Mouse (Mus musculus) heart, embryonic 12.5 days (tissue): ENCODE measurements around the gene Snx14. TPM values are rescaled to one million over a fixed set of nuclear protein-coding genes. Genes with fewer than 3 reads are reported as not detected.

Source experiments
- ATAC-seq: fragments of 200-750 bp; cut with Nextera tagmentation; 2 replicates; pipeline ENCODE4 v1.8.0; 2017; ENCODE audit warnings: moderate TSS enrichment, moderate library complexity; ENCODE audit not compliant: insufficient number of reproducible peaks, low FRiP score
- H3K27ac ChIP-seq: fragments of 300-500 bp; sonication (generic); 2 replicates; pipeline ENCODE4 v1.5.1; 2016; ENCODE audit warnings: mild to moderate bottlenecking, moderate library complexity; ENCODE audit not compliant: poor library complexity, severe bottlenecking
- H3K27me3 ChIP-seq: fragments of 300-500 bp; sonication (generic); replicated peaks from 2 replicates; pipeline ENCODE4 v1.6.1; 2016; ENCODE audit warnings: mild to moderate bottlenecking, moderate library complexity
- H3K36me3 ChIP-seq: fragments of 300-500 bp; sonication (generic); 2 replicates; pipeline ENCODE4 v1.6.1; 2016; ENCODE audit warnings: mild to moderate bottlenecking, moderate library complexity
- H3K4me1 ChIP-seq: fragments of 300-500 bp; sonication (generic); replicated peaks from 2 replicates; pipeline ENCODE4 v1.6.1; 2016; ENCODE audit warnings: mild to moderate bottlenecking
- H3K4me2 ChIP-seq: fragments of 300-500 bp; sonication (generic); 2 replicates; pipeline ENCODE4 v1.6.1; 2016; ENCODE audit warnings: mild to moderate bottlenecking, moderate library complexity
- H3K4me3 ChIP-seq: fragments of 300-500 bp; sonication (generic); 2 replicates; pipeline ENCODE4 v1.5.1; 2016; ENCODE audit warnings: mild to moderate bottlenecking
- H3K9ac ChIP-seq: fragments of 300-500 bp; sonication (generic); 2 replicates; pipeline ENCODE4 v1.6.1; 2016; ENCODE audit warnings: mild to moderate bottlenecking, moderate library complexity
- H3K9me3 ChIP-seq: fragments of 300-500 bp; sonication (generic); replicated peaks from 2 replicates; pipeline ENCODE4 v1.6.1; 2016; ENCODE audit warnings: mild to moderate bottlenecking, moderate library complexity
- WGBS: fragments of 180-500 bp; shearing (Covaris S2); methylation state at CpG from one replicate; pipeline ENCODE4 v1.1.7; 2016; 5-methylcytosine and 5-hydroxymethylcytosine counted together
- polyA plus RNA-seq: library from polyadenylated mRNA; unstranded; fragments of >200 nt; fragmentation: Nextera tagmentation; extraction: Ambion mirVana; gene quantifications from 2 replicates; pipeline ENCODE4 v1.2.1, GENCODE M21; 2016

Snx14 gene
- polyA plus RNA-seq, 1 experiment from 2014 or later = 33.5 TPM

DNA sequence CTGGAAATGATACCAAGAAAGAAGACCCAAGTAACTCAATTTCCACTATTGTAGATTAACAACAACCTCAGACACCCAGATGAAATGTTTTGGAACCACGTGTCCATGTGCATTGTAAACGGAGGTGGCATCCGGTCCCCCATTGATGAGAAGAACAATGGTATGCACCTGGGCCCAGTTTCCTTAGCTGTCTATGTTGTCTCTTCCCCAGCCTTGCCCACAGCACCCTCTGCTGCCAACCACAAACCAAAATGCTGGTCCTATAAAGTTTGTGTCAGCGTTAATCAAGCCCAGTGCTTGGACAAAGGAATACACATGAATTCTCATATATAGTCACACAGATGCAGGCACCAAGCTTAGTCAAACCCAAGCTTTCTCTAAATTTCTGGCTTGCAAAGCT is 72.5 kb downstream of the Snx14 start:
- 83% methylated on average over 4 of the region's 4 CpGs for WGBS
- H3K36me3 ChIP-seq = peaks cover 15% of the 10 kb centered on the region

GRCm38 (mm10) chr9:88363102-88363501 is 75.7 kb downstream of the Snx14 start:
- 91% methylated on average over 3 of the region's 3 CpGs for WGBS
- H3K4me3 ChIP-seq = no peak overlapping the region
- H3K4me2 ChIP-seq = no peak overlapping the region
- ATAC-seq = no peak
- peaks cover 10% of the 10 kb centered on the region for H3K36me3 ChIP-seq
- no peak overlapping the region for H3K9ac ChIP-seq
- no peak overlapping the region for H3K27ac ChIP-seq
- peaks cover 25% of the 10 kb centered on the region for H3K4me1 ChIP-seq
- H3K27me3 ChIP-seq = no peaks in the 10 kb centered on the region
- no peaks in the 10 kb centered on the region for H3K9me3 ChIP-seq

More for the DNA sequence above, 72.5 kb downstream of the Snx14 start:
- ATAC-seq = no peak
- H3K27ac ChIP-seq = no peak overlapping the region
- H3K27me3 ChIP-seq = no peaks in the 10 kb centered on the region
- no peaks in the 10 kb centered on the region for H3K9me3 ChIP-seq
- peaks cover 17% of the 10 kb centered on the region for H3K4me1 ChIP-seq
- no peak overlapping the region for H3K4me2 ChIP-seq
- no peak overlapping the region for H3K4me3 ChIP-seq
- H3K9ac ChIP-seq = no peak overlapping the region

DNA sequence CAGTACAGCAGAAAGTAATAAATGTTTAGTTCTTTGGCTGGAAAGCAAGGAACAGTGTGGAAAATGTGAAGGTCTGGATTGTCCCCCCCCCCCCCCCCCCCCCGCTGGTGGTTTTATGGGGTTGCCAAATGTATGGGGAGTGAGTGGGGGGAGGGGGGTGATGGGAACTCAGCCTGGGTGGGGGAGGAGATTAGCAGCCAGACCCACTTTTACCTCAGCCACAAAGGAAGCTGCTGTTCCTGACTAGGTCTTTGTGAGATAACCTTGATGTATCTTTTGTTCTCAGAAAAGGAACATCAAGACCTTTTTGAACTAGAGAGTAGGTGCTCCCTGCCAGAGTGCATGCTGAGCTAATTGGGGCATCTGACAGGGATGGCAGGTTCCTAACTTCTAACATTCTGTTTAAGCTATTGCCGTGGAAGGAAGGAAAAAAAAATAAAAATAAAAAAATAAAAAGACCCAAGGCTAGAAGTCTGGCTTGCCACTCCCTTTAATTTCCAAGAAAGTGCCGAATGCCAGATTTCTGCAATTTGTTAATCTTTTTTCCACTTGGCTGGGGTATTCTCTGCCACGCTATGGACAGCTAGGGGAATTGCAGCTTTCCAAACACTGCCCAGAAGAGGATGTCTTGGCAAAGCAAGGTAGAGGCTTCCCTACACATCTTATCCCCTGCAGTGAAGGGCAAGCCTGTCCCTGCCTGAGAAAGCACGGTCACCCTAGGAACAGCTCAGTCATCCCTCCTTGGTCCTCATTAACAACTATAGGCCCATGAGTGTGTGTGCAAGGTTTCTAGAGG is 76.5 kb downstream of the Snx14 start:
- Histone ChIP-seq H3K27ac (no peak overlapping the region; the same call in 1 of the 2 replicates), H3K4me2 (no peak overlapping the region)
- ATAC-seq = no peak

DNA sequence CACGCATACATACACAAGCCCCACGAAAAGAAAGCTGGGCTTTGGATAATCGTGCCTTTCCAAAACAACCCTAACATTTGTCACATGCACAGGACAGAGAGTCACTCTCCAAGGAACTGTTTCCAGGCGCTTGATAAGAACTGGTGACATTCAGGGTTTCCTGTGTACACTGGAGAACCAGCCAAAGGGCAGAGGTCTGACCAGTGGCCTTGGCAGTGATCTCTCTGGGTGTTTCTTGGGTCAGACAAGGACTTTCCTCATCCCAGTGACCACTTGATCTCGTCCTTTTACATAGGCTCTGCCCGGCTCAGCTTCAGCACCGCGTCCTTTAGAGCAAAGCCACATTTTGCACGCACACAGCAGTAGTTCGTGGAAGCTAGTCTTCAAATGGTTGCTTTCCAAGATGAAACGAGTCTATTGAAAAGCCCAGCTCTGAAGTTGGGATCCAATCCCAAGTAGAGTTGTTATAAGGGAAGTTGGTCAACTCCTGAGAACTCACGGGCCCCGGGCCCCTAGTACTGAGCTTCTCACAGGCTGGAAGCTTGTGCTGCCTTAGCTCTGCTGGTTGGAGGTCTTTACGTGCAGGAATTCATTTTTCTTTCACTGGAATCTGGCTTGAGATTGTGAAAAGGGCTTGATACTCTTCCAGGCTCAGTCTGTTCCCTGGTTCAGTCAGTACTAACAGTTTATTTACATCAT is 77.4 kb downstream of the Snx14 start:
- Histone ChIP-seq H3K27me3 (no peaks in the 10 kb centered on the region), H3K9me3 (no peaks in the 10 kb centered on the region), H3K4me3 (no peak overlapping the region), H3K4me1 (peaks cover 25% of the 10 kb centered on the region), H3K36me3 (peaks cover 10% of the 10 kb centered on the region), H3K27ac (peak overlapping the region; percentile 19; the same call in 1 of the 2 replicates), H3K4me2 (no peak overlapping the region), H3K9ac (no peak overlapping the region)
- peak; percentile 16 for ATAC-seq
- 58% methylated on average over 14 of the region's 14 CpGs for WGBS

More for the DNA sequence above, 76.5 kb downstream of the Snx14 start:
- no peaks in the 10 kb centered on the region for H3K9me3 ChIP-seq
- peaks cover 10% of the 10 kb centered on the region for H3K36me3 ChIP-seq
- no peak overlapping the region for H3K9ac ChIP-seq
- H3K4me3 ChIP-seq = no peak overlapping the region
- no peaks in the 10 kb centered on the region for H3K27me3 ChIP-seq
- WGBS = 22% methylated on average over 5 of the region's 5 CpGs
- peaks cover 25% of the 10 kb centered on the region for H3K4me1 ChIP-seq

DNA sequence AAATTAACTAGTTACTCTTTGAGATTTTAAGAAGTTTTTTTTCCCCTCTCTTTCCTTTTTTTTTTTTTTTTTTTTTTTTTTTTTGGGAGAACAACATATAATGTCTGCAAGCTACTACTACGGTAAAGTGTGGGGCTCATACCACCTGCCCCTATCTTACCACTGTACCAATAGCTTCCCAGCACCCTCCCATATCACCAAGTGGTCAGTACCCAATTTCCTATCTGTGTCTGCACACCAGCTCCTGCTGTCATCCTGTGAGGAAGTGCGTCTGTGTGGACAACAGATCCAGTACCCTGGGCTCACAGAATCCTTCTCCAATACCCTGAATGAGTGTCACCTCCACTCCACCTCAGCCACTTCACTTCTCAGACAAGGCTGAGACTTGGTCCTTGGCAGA is 79.6 kb downstream of the Snx14 start:
- Histone ChIP-seq H3K4me1 (peaks cover 25% of the 10 kb centered on the region), H3K4me3 (no peak overlapping the region), H3K36me3 (no peaks in the 10 kb centered on the region; the same call in 1 of the 2 replicates), H3K9ac (no peak overlapping the region), H3K4me2 (no peak overlapping the region), H3K9me3 (no peaks in the 10 kb centered on the region), H3K27me3 (no peaks in the 10 kb centered on the region), H3K27ac (no peak overlapping the region)
- WGBS = 44% methylated on average over 2 of the region's 2 CpGs
- ATAC-seq = no peak

DNA sequence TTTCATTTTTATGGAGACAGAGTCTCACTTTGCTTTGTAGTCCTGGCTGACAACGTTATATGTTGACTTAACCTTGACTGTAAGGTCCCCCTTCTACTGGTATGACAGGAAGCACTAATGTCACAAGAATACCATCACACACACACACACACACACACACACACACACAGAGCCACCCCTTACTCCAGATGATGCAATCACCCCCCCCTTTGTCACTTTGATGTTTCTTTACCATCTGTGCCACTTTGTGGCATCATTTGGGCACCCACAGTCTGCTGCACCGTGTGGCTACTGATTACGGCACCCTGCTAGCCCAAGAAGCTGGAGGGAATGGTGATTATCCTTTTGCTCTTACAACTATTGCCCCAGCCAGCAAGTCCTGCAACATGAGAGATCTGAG is 81.6 kb downstream of the Snx14 start:
- Histone ChIP-seq H3K36me3 (no peaks in the 10 kb centered on the region), H3K4me3 (no peak overlapping the region), H3K9me3 (no peaks in the 10 kb centered on the region), H3K4me1 (peaks cover 15% of the 10 kb centered on the region), H3K4me2 (no peak overlapping the region), H3K27me3 (no peaks in the 10 kb centered on the region), H3K9ac (no peak overlapping the region), H3K27ac (no peak overlapping the region)
- WGBS = 52% methylated on average over 3 of the region's 3 CpGs
- ATAC-seq = no peak

DNA sequence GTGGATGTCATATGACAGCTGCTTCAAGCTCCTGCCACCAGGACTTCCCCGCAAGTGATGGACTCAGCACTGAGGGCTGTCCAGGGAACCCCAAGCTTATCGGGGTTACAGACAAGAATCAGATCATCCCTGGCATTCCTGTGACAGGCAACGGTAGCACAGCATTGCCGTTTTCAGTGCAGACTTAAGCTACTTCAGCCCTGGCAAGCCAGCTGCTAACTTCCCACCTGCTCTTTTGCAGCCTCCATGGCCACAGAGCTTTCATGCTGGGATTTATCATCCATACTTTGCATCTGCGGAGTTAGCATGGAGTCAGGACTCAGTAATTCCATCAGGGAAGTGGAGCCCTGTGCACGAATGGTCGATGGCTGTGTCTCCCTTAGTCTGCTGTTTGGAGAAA is 85.3 kb downstream of the Snx14 start:
- H3K9me3 ChIP-seq = no peaks in the 10 kb centered on the region
- H3K27me3 ChIP-seq = no peaks in the 10 kb centered on the region
- no peak overlapping the region for H3K9ac ChIP-seq
- H3K4me3 ChIP-seq = no peak overlapping the region
- H3K36me3 ChIP-seq = no peaks in the 10 kb centered on the region
- no peak overlapping the region for H3K4me2 ChIP-seq
- peaks cover 13% of the 10 kb centered on the region for H3K4me1 ChIP-seq
- no peak overlapping the region for H3K27ac ChIP-seq
- 81% methylated on average over 7 of the region's 7 CpGs for WGBS
- ATAC-seq = no peak

DNA sequence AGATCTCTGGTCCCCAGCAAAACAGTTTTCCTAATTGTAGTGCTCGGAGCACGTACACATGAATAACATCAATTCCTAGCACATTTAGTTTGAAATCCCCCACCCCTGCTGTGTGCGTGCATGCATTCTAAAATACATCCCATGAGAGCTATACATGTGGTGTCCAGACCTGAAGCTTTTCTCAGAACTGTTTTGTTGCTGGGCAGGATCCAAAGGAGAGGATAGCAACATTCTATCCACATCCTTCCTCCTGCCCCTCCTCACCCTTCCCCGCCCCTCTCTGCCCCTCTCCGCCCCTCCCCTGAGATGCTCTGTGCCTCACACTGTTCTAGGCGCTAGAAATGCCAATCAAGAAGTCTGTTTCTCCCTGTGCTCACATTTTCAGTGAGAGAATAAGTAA is 86.0 kb downstream of the Snx14 start:
- H3K27ac ChIP-seq = no peak overlapping the region
- H3K4me3 ChIP-seq = no peak overlapping the region
- no peaks in the 10 kb centered on the region for H3K36me3 ChIP-seq
- no peak for ATAC-seq
- 75% methylated on average over 6 of the region's 6 CpGs for whole genome bisulfite sequencing
- peaks cover 13% of the 10 kb centered on the region for H3K4me1 ChIP-seq
- H3K27me3 ChIP-seq = no peaks in the 10 kb centered on the region
- H3K4me2 ChIP-seq = no peak overlapping the region
- H3K9me3 ChIP-seq = no peaks in the 10 kb centered on the region
- no peak overlapping the region for H3K9ac ChIP-seq

DNA sequence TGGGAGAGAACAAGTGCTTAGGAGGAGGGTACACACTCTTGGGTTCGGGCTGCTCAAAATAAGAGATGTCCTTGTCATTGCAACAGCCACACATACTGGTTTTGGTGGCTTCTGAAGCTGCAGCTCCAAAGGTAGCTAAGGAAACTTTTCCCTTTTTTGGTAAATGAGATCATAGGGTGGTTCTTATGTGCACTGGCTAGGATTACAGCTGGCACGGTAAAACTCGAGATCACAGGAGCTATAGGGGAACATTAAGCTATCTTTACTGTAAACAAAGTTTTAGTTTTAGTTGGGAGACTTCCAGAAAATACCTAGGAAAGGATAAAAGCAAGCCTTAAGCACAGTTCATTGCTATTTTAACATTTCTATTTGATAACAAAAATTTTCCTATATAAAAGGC is 87.6 kb downstream of the Snx14 start:
- Histone ChIP-seq H3K4me1 (peaks cover 13% of the 10 kb centered on the region), H3K4me3 (no peak overlapping the region), H3K4me2 (no peak overlapping the region), H3K9me3 (no peaks in the 10 kb centered on the region), H3K9ac (no peak overlapping the region), H3K36me3 (no peaks in the 10 kb centered on the region), H3K27me3 (no peaks in the 10 kb centered on the region), H3K27ac (no peak overlapping the region)
- 42% methylated on average over 3 of the region's 3 CpGs for WGBS
- ATAC-seq = no peak

DNA sequence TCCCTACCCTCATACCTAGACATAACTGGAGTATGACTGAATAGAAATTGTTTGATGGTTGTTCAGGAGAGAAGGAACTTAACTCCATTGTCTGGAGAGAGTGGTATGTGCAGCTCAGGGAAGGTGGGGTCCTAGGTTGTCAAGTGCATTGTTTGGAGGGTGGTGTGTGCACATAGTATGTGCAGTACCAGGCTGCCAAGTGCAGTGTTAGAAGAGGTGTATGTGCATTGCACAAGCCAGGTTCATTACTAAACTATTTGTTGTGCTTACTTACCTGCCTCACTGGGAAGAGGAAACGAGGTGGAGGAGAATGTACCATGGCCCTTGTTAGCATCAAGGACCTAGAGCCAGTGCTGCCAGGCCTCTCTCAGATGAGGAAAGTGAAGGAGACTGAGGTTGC is 88.4 kb downstream of the Snx14 start:
- Histone ChIP-seq H3K4me2 (no peak overlapping the region), H3K9ac (no peak overlapping the region), H3K4me3 (no peak overlapping the region), H3K36me3 (no peaks in the 10 kb centered on the region), H3K27ac (no peak overlapping the region), H3K9me3 (no peaks in the 10 kb centered on the region), H3K27me3 (no peaks in the 10 kb centered on the region), H3K4me1 (peaks cover 13% of the 10 kb centered on the region)
- 77% methylated on average over 1 of the region's 1 CpGs for WGBS
- ATAC-seq = no peak

DNA sequence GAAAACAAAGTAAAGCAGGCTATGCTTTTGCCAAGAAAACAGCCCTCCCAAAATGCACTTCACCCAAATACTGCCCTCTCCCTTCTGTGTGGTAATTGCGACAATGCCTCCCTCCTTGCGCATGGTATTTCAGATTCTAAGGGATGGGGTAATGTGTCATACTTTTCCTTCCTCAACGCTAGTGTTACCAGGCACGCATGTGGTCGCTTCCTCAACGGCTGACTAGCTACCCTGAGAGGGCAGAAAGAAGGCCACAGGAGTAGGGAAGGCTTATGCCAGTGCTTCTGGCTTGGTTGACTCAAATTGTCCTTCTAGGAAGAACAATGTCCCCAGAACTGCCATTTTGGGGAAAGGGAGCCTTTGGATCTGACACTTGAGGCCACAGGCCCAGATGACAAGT is 90.1 kb downstream of the Snx14 start:
- no peak for ATAC-seq
- Histone ChIP-seq H3K9me3 (no peaks in the 10 kb centered on the region), H3K36me3 (no peaks in the 10 kb centered on the region), H3K4me1 (peaks cover 13% of the 10 kb centered on the region), H3K4me3 (no peak overlapping the region), H3K4me2 (no peak overlapping the region), H3K9ac (no peak overlapping the region), H3K27me3 (no peaks in the 10 kb centered on the region), H3K27ac (no peak overlapping the region)
- 87% methylated on average over 6 of the region's 6 CpGs for WGBS
